Mouse (Mus musculus): ENCODE results near the gene Nim1k. TPM values are rescaled to one million over a fixed set of nuclear protein-coding genes. Genes with fewer than 3 reads are reported as not detected.

Nim1k gene
- polyA plus RNA-seq, 1 experiment from 2014 or later = 0.54 TPM

GRCm38 (mm10) chr13:119754635-119755020 is 1.1 kb downstream of the Nim1k start:
- H3K9ac ChIP-seq = no peak overlapping the region
- no peak for ATAC-seq

DNA sequence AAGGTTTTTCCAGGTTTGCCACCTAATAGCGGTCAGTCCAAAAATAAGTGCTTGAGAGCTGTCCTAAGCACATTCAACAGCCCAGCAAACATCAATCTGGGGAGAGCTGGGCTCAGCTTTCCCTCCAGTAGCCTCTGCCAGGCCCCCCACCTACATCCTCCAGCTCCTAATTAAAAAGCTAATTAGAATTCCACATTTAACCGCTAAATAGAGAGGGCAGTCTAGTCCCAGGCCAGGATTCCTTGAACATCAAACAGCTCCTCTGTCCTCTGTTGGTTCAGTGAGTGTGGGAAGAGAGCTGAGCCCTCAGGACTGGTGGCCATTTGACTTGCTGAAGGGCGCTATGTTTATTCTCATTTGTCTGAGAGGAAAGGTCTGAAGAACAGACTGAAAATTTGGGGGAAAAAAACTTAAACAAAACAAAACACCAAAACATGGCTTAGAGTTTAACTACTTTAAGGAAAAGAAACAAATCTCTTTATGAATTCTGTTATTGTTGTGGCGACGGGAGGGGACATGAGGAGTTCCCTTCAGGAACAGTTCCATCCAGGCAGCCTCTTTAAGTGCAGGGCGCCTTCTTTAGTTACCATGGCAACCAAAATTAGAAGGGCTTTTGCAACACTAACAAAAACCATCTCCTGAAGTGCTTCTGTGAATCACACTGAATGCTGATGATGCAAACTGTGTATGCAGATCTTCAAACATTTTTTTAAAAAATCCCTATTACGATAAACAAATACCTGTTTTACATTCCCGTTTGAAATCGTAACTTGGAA is 1.6 kb downstream of the Nim1k start:
- H3K9me3 ChIP-seq = no peaks in the 10 kb centered on the region
- no peak for ATAC-seq
- H3K4me1 ChIP-seq (replicated peaks) = peaks cover 12% of the 10 kb centered on the region
- no peaks in the 10 kb centered on the region for H3K36me3 ChIP-seq
- H3K4me2 ChIP-seq (replicated peaks) = no peak overlapping the region
- no peak overlapping the region for H3K27ac ChIP-seq
- WGBS = 64% methylated on average over 9 of the region's 9 CpGs
- no peak overlapping the region for H3K9ac ChIP-seq
- no peaks in the 10 kb centered on the region for H3K27me3 ChIP-seq (replicated peaks)
- no peak overlapping the region for H3K4me3 ChIP-seq (replicated peaks)

More at GRCm38 (mm10) chr13:119754635-119755020, 1.1 kb downstream of the Nim1k start:
- Histone ChIP-seq H3K4me1 (replicated peaks) (peaks cover 12% of the 10 kb centered on the region), H3K4me2 (replicated peaks) (peak overlapping the region; percentile 96), H3K27ac (no peak overlapping the region), H3K4me3 (replicated peaks) (0 out of 2 replicates have a peak overlapping the region, but pooled peaks have one; percentile 50), H3K27me3 (replicated peaks) (no peaks in the 10 kb centered on the region), H3K9me3 (no peaks in the 10 kb centered on the region), H3K36me3 (no peaks in the 10 kb centered on the region)
- WGBS = 29% methylated on average over 3 of the region's 3 CpGs

GRCm38 (mm10) chr13:119746930-119747329 is 8.8 kb downstream of the Nim1k start:
- 84% methylated on average over 4 of the region's 4 CpGs for WGBS
- H3K9ac ChIP-seq = no peak overlapping the region
- ATAC-seq = no peak

GRCm38 (mm10) chr13:119743470-119743869 is 12.2 kb downstream of the Nim1k start:
- ATAC-seq = no peak
- no peak overlapping the region for H3K4me3 ChIP-seq (replicated peaks)

More at GRCm38 (mm10) chr13:119746930-119747329, 8.8 kb downstream of the Nim1k start:
- Histone ChIP-seq H3K36me3 (no peaks in the 10 kb centered on the region), H3K4me1 (replicated peaks) (no peaks in the 10 kb centered on the region), H3K9me3 (no peaks in the 10 kb centered on the region), H3K4me2 (replicated peaks) (no peak overlapping the region), H3K4me3 (replicated peaks) (no peak overlapping the region), H3K27me3 (replicated peaks) (no peaks in the 10 kb centered on the region), H3K27ac (no peak overlapping the region)

GRCm38 (mm10) chr13:119742711-119743415 is 12.8 kb downstream of the Nim1k start:
- H3K4me3 ChIP-seq (replicated peaks) = no peak overlapping the region
- H3K4me2 ChIP-seq (replicated peaks) = no peak overlapping the region
- no peak overlapping the region for H3K9ac ChIP-seq
- no peaks in the 10 kb centered on the region for H3K36me3 ChIP-seq
- H3K4me1 ChIP-seq (replicated peaks) = no peaks in the 10 kb centered on the region
- no peaks in the 10 kb centered on the region for H3K9me3 ChIP-seq
- WGBS = 80% methylated on average over 6 of the region's 6 CpGs
- no peak for ATAC-seq
- H3K27me3 ChIP-seq (replicated peaks) = no peaks in the 10 kb centered on the region
- no peak overlapping the region for H3K27ac ChIP-seq

More at GRCm38 (mm10) chr13:119743470-119743869, 12.2 kb downstream of the Nim1k start:
- WGBS = 75% methylated on average over 3 of the region's 3 CpGs
- Histone ChIP-seq H3K27me3 (replicated peaks) (no peaks in the 10 kb centered on the region), H3K9ac (no peak overlapping the region), H3K27ac (no peak overlapping the region), H3K36me3 (no peaks in the 10 kb centered on the region), H3K9me3 (no peaks in the 10 kb centered on the region), H3K4me2 (replicated peaks) (no peak overlapping the region), H3K4me1 (replicated peaks) (no peaks in the 10 kb centered on the region)

GRCm38 (mm10) chr13:119741390-119742237 is 14.1 kb downstream of the Nim1k start:
- H3K4me3 ChIP-seq (replicated peaks) = peak overlapping the region; percentile 14; the same call in 1 of the 2 replicates
- H3K9ac ChIP-seq = no peak overlapping the region
- H3K4me2 ChIP-seq (replicated peaks) = peak overlapping the region; percentile 56
- no peaks in the 10 kb centered on the region for H3K9me3 ChIP-seq
- ATAC-seq = no peak
- no peaks in the 10 kb centered on the region for H3K36me3 ChIP-seq
- no peak overlapping the region for H3K27ac ChIP-seq
- no peaks in the 10 kb centered on the region for H3K4me1 ChIP-seq (replicated peaks)
- H3K27me3 ChIP-seq (replicated peaks) = no peaks in the 10 kb centered on the region
- 13% methylated on average over 19 of the region's 19 CpGs for WGBS

- H3K36me3 ChIP-seq = no peaks in the 10 kb centered on the region
- no peak overlapping the region for H3K27ac ChIP-seq
- no peak overlapping the region for H3K9ac ChIP-seq
- H3K27me3 ChIP-seq (replicated peaks) = no peaks in the 10 kb centered on the region
- H3K9me3 ChIP-seq = no peaks in the 10 kb centered on the region
- WGBS = 59% methylated on average over 6 of the region's 6 CpGs
- H3K4me3 ChIP-seq (replicated peaks) = no peak overlapping the region
- ATAC-seq = no peak
- H3K4me1 ChIP-seq (replicated peaks) = no peaks in the 10 kb centered on the region
- H3K4me2 ChIP-seq (replicated peaks) = no peak overlapping the region
Measured at GRCm38 (mm10) chr13:119731448-119731847, 24.2 kb downstream of the Nim1k start.

DNA sequence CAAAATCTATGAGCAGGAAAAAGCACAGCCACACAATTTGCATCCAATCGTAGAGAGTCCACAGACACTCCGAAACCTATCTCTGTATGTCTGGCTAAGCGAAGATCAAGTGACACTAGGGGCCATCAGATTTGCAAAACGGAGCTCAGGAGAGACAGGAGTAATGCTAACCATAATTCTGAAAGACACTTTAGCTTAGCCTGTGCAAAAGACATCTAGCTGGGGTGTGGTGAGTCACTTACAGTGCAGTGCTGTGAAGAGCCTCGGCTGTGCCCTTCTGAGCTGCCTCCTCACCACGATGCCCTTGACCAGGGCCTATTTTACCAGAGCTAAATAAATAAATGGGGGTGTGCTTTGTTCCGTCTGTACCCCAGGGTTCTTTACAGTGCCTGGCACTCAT is 26.3 kb downstream of the Nim1k start:
- H3K27ac ChIP-seq = no peak overlapping the region
- no peaks in the 10 kb centered on the region for H3K9me3 ChIP-seq
- H3K4me2 ChIP-seq (replicated peaks) = no peak overlapping the region
- no peaks in the 10 kb centered on the region for H3K27me3 ChIP-seq (replicated peaks)
- no peak for ATAC-seq
- no peak overlapping the region for H3K4me3 ChIP-seq (replicated peaks)
- no peaks in the 10 kb centered on the region for H3K36me3 ChIP-seq
- no peak overlapping the region for H3K9ac ChIP-seq
- WGBS = 86% methylated on average over 7 of the region's 7 CpGs
- no peaks in the 10 kb centered on the region for H3K4me1 ChIP-seq (replicated peaks)

GRCm38 (mm10) chr13:119727608-119728387 is 27.9 kb downstream of the Nim1k start:
- Histone ChIP-seq H3K4me2 (replicated peaks) (no peak overlapping the region), H3K9ac (no peak overlapping the region), H3K4me3 (replicated peaks) (no peak overlapping the region), H3K27me3 (replicated peaks) (no peaks in the 10 kb centered on the region), H3K27ac (no peak overlapping the region), H3K36me3 (no peaks in the 10 kb centered on the region), H3K9me3 (no peaks in the 10 kb centered on the region), H3K4me1 (replicated peaks) (no peaks in the 10 kb centered on the region)
- WGBS = 72% methylated on average over 26 of the region's 26 CpGs
- no peak for ATAC-seq

- Histone ChIP-seq H3K4me3 (replicated peaks) (no peak overlapping the region), H3K9me3 (no peaks in the 10 kb centered on the region), H3K4me1 (replicated peaks) (no peaks in the 10 kb centered on the region), H3K27me3 (replicated peaks) (no peaks in the 10 kb centered on the region), H3K4me2 (replicated peaks) (no peak overlapping the region), H3K27ac (no peak overlapping the region), H3K9ac (no peak overlapping the region), H3K36me3 (no peaks in the 10 kb centered on the region)
- no peak for ATAC-seq
- 80% methylated on average over 7 of the region's 7 CpGs for WGBS
Measured at GRCm38 (mm10) chr13:119724541-119724940, 31.1 kb downstream of the Nim1k start.

DNA sequence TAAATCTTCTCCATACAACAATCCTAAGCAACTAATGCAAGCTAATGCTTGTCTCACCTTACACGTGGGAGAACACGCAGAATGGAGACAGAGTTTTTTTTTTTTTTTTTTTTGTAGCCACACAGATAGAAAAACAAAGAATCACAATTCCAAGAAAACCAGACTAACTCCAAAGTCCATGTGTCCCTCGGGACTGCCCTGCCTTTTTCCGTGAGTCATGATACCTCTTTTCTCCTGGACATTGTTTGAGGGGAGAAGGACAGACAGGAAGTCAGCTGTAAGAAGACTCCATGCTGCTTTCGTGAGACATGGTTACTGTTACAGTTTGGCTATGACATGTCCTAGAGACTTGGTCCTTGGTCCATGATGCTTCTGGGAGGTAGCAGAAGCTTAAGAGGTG is 32.3 kb downstream of the Nim1k start:
- WGBS = 74% methylated on average over 5 of the region's 5 CpGs
- no peak overlapping the region for H3K4me2 ChIP-seq (replicated peaks)
- H3K4me3 ChIP-seq (replicated peaks) = no peak overlapping the region
- H3K36me3 ChIP-seq = no peaks in the 10 kb centered on the region
- H3K27me3 ChIP-seq (replicated peaks) = no peaks in the 10 kb centered on the region
- H3K27ac ChIP-seq = no peak overlapping the region
- no peak overlapping the region for H3K9ac ChIP-seq
- H3K4me1 ChIP-seq (replicated peaks) = no peaks in the 10 kb centered on the region
- no peak for ATAC-seq
- no peaks in the 10 kb centered on the region for H3K9me3 ChIP-seq
